Mouse (Mus musculus) limb, embryonic 11.5 days (tissue): ENCODE measurements around the gene Ifi207. TPM values are rescaled to one million over a fixed set of nuclear protein-coding genes. Genes with fewer than 3 reads are reported as not detected.
"Not testable (repeated sequence)": the region's sequence is repeated elsewhere in the genome, so short reads cannot be mapped to it uniquely, and the experiment has no call there.

Source experiments
- ATAC-seq: fragments of 200-750 bp; cut with Nextera tagmentation; 2 replicates; pipeline ENCODE4 v1.8.0; 2017; ENCODE audit warnings: low read depth; ENCODE audit not compliant: insufficient number of reproducible peaks, low FRiP score, low TSS enrichment
- DNase-seq: peaks from one replicate; pipeline ENCODE4 v3.0.0-alpha.2; 2015; ENCODE audit warnings: low spot score
- H3K27ac ChIP-seq: fragments of 300-500 bp; sonication (generic); replicated peaks from 2 replicates; pipeline ENCODE4 v1.5.1; 2014; ENCODE audit warnings: low read depth, mild to moderate bottlenecking, low read length
- H3K27me3 ChIP-seq: fragments of 300-500 bp; sonication (generic); 2 replicates; pipeline ENCODE4 v1.6.1; 2014; ENCODE audit warnings: mild to moderate bottlenecking, low read length, mixed read lengths; ENCODE audit not compliant: control insufficient read depth, insufficient read depth
- H3K36me3 ChIP-seq: fragments of 300-500 bp; sonication (generic); 2 replicates; pipeline ENCODE4 v1.6.1; 2014; ENCODE audit warnings: mild to moderate bottlenecking, low read length, moderate library complexity, mixed read lengths; ENCODE audit not compliant: control insufficient read depth, insufficient read depth
- H3K4me1 ChIP-seq: fragments of 300-500 bp; sonication (generic); 2 replicates; pipeline ENCODE4 v1.6.1; 2014; ENCODE audit warnings: low read length, mixed read lengths; ENCODE audit not compliant: control insufficient read depth, insufficient read depth
- H3K4me2 ChIP-seq: fragments of 300-500 bp; sonication (generic); 2 replicates; pipeline ENCODE4 v1.6.1; 2014; ENCODE audit warnings: low read depth, mild to moderate bottlenecking, moderate library complexity; ENCODE audit not compliant: severe bottlenecking
- H3K4me3 ChIP-seq: fragments of 300-500 bp; sonication (generic); 2 replicates; pipeline ENCODE4 v1.5.1; 2014; ENCODE audit warnings: low read depth, low read length
- H3K9ac ChIP-seq: fragments of 300-500 bp; sonication (generic); 2 replicates; pipeline ENCODE4 v1.6.1; 2014; ENCODE audit warnings: mild to moderate bottlenecking, low read length
- H3K9me3 ChIP-seq: fragments of 300-500 bp; sonication (generic); 2 replicates; pipeline ENCODE4 v1.6.1; 2016; ENCODE audit warnings: low read length; ENCODE audit not compliant: control insufficient read depth
- WGBS: fragments of 180-500 bp; shearing (Covaris S2); extraction: QIAGEN DNeasy Blood & Tissue Kit; methylation state at CpG from one replicate; pipeline ENCODE4 v1.1.7; 2014; 5-methylcytosine and 5-hydroxymethylcytosine counted together
- polyA plus RNA-seq: library from polyadenylated mRNA; unstranded; fragments of >200 nt; fragmentation: Nextera tagmentation; extraction: Ambion mirVana; gene quantifications from 2 replicates; pipeline ENCODE4 v1.2.1, GENCODE M21; 2014

Gene Ifi207
- polyA plus RNA-seq, 1 experiment from 2014 or later = 0.57 TPM

GRCm38 (mm10) chr1:173694270-173694669 is 47.3 kb downstream of the Ifi207 start:
- Histone ChIP-seq H3K9me3 (no peaks in the 10 kb centered on the region), H3K4me2 (no peak overlapping the region), H3K4me3 (no peak overlapping the region), H3K4me1 (no peaks in the 10 kb centered on the region), H3K36me3 (no peaks in the 10 kb centered on the region), H3K9ac (no peak overlapping the region), H3K27me3 (no peaks in the 10 kb centered on the region), H3K27ac (no peak overlapping the region)
- 95% methylated on average over 1 of the region's 1 CpGs for WGBS
- ATAC-seq (no peak), DNase-seq (no peak)

GRCm38 (mm10) chr1:173678605-173679004 is 62.9 kb downstream of the Ifi207 start:
- WGBS = 89% methylated on average over 1 of the region's 1 CpGs
- H3K4me2 ChIP-seq, H3K9me3 ChIP-seq, H3K27ac ChIP-seq, ATAC-seq, H3K9ac ChIP-seq, DNase-seq, H3K27me3 ChIP-seq, H3K4me1 ChIP-seq, H3K36me3 ChIP-seq, H3K4me3 ChIP-seq: not testable (repeated sequence)

- H3K4me2 ChIP-seq, ATAC-seq, H3K4me3 ChIP-seq, H3K4me1 ChIP-seq, H3K36me3 ChIP-seq, H3K9me3 ChIP-seq, H3K27me3 ChIP-seq, DNase-seq, H3K9ac ChIP-seq, H3K27ac ChIP-seq: not testable (repeated sequence)
- WGBS = 60% methylated on average over 3 of the region's 3 CpGs
Observed at GRCm38 (mm10) chr1:173673458-173674097, 68.0 kb downstream of the Ifi207 start, which contains the start of gene Ifi208. Gene Ifi208, plus strand, starts transcription at chr1:173673675.

Other genes with a start within 250 kb of the Ifi207 start
- not detected in 2 replicates for gene Ifi214, start 205.8 kb downstream of the Ifi207 start, polyA plus RNA-seq
- not detected in 2 replicates for gene Ifi213, start 142.5 kb downstream of the Ifi207 start, polyA plus RNA-seq
- gene Ifi209, start 110.8 kb downstream of the Ifi207 start, polyA plus RNA-seq = 0.07 TPM in 1 of 2 replicates, not detected in the other
- gene Ifi208, start 68.1 kb downstream of the Ifi207 start, polyA plus RNA-seq = not detected in 2 replicates
- gene Ifi204, start 25.2 kb upstream of the Ifi207 start, polyA plus RNA-seq = 0.09 and 0.89 TPM in 2 replicates
- 0.16 and 0.18 TPM in 2 replicates for gene Ifi211, start 171.3 kb upstream of the Ifi207 start, polyA plus RNA-seq
- 0.32 and 1.3 TPM in 2 replicates for gene Mndal, start 200.7 kb upstream of the Ifi207 start, polyA plus RNA-seq
- 0.04 and 0.24 TPM in 2 replicates for gene Ifi203, start 200.9 kb upstream of the Ifi207 start, polyA plus RNA-seq
- not detected in 2 replicates for gene Ifi202b, start 241.0 kb upstream of the Ifi207 start, polyA plus RNA-seq